Mouse (Mus musculus) C2C12 (cell line): ENCODE data around the gene Nup85.

Experiments used
- CEBPB ChIP-seq: IDR thresholded peaks from one replicate; pipeline ENCODE4 v1.6.1; 2011; ENCODE audit warnings: low read depth, mild to moderate bottlenecking, control low read depth, moderate library complexity
- CTCF ChIP-seq: IDR thresholded peaks from one replicate; pipeline ENCODE4 v1.5.1; 2011; ENCODE audit not compliant: control insufficient read depth, insufficient read depth, insufficient read length
- MYOD1 ChIP-seq: IDR thresholded peaks from one replicate; pipeline ENCODE4 v1.6.1; 2011; ENCODE audit warnings: low read depth; ENCODE audit not compliant: control insufficient read depth, insufficient read length
- MYOG ChIP-seq: IDR thresholded peaks from one replicate; pipeline ENCODE4 v1.6.1; 2011; ENCODE audit not compliant: control insufficient read depth, insufficient read length; ENCODE audit errors: extremely low read depth

DNA sequence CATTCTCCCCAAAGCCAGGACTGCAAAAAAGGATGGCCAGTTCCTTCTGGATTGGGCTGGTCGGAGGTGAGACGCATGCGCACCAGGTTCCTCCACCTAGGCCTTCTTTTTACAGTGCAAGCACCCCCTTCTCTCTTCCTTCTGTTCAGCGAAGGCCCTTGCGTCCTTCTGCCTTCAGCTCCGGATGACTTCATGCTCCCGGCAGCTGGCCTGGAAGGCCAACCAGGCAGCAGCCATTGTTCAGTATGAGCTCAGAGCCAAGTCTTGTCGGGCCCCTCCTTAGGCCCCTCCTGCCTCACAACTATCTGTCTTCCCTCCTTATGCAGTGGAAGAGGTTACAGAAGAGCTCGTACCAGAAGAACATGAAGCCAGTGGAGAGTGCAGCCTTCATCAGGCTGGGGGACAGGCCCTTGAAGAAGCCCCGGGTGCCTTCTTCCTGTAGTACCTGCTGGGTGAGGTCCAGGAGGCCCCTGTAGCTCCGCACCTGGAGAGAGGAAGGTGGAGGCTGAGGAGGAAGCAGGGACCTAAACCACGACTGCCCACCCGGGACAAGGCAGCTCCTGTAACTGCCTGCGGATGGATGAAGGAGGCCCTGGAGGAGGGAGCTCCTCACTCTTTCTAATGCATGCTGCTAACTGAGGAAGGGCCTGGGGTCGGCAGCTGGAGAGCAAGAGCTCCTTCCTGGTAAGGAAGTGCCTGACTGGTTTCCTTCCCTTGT lies 51.0 kb downstream of the Nup85 start:
- no peak for TF ChIP-seq CTCF
- TF ChIP-seq CEBPB = no peak
- TF ChIP-seq MYOG = no peak
- no peak for TF ChIP-seq MYOD1
